Mouse (Mus musculus) right cerebral cortex, adult 18-20 months (tissue): Measurements from ENCODE around the gene Gm16506.
"Not testable (repeated sequence)": the region's sequence is repeated elsewhere in the genome, so short reads cannot be mapped to it uniquely, and the experiment has no call there.

ENCODE experiments used
- DNase-seq: peaks from one replicate; pipeline ENCODE4 v3.0.0; 2022; ENCODE audit warnings: mixed read lengths

Gm16506 gene

GRCm38 (mm10) chr14:43727385-43727784 is at the start of gene Gm16506:
Gene Gm16506 (minus strand): TSS chr14:43727485.
- not testable (repeated sequence) for DNase-seq

- not testable (repeated sequence) for DNase-seq
These were observed 20.3 kb upstream of the Gm16506 start, which contains the start of gene Gm6526 for GRCm38 (mm10) chr14:43747566-43747965. Gene Gm6526 (plus strand): TSS chr14:43747866.

- not testable (repeated sequence) for DNase-seq
These were observed 29.7 kb downstream of the Gm16506 start, which contains the start of gene Gm7324 for GRCm38 (mm10) chr14:43697621-43698020. Gene Gm7324 (plus strand): TSS chr14:43697828.

- DNase-seq, result not testable (repeated sequence)
These were observed 50.2 kb downstream of the Gm16506 start, which contains the start of gene Gm8165 for GRCm38 (mm10) chr14:43677099-43677498. Gene Gm8165 (minus strand): TSS chr14:43677199.
